Mouse (Mus musculus) hindbrain, embryonic 16.5 days (tissue): ENCODE measurements around the gene Hdac11. TPM values are rescaled to one million over a fixed set of nuclear protein-coding genes. Genes with fewer than 3 reads are reported as not detected.

Source experiments
- ATAC-seq: fragments of 200-750 bp; cut with Nextera tagmentation; 2 replicates; pipeline ENCODE4 v1.8.0; 2017; ENCODE audit warnings: moderate TSS enrichment, moderate library complexity
- H3K27ac ChIP-seq: fragments of 300-500 bp; sonication (generic); 2 replicates; pipeline ENCODE4 v1.5.1; 2014; ENCODE audit warnings: low read depth, mild to moderate bottlenecking, control low read depth, low read length, moderate library complexity
- H3K27me3 ChIP-seq: fragments of 300-500 bp; sonication (generic); replicated peaks from 2 replicates; pipeline ENCODE4 v1.6.1; 2014; ENCODE audit warnings: low read length; ENCODE audit not compliant: control insufficient read depth, insufficient read depth
- H3K36me3 ChIP-seq: fragments of 300-500 bp; sonication (generic); 2 replicates; pipeline ENCODE4 v1.6.1; 2014; ENCODE audit warnings: mild to moderate bottlenecking, low read length, moderate library complexity, mixed read lengths; ENCODE audit not compliant: control insufficient read depth, insufficient read depth
- H3K4me1 ChIP-seq: fragments of 300-500 bp; sonication (generic); 2 replicates; pipeline ENCODE4 v1.6.1; 2014; ENCODE audit warnings: low read depth, low read length; ENCODE audit not compliant: control insufficient read depth, insufficient read depth
- H3K4me2 ChIP-seq: fragments of 300-500 bp; sonication (generic); 2 replicates; pipeline ENCODE4 v1.6.1; 2014; ENCODE audit warnings: mild to moderate bottlenecking, low read length, control low read depth, moderate library complexity
- H3K4me3 ChIP-seq: fragments of 300-500 bp; sonication (generic); 2 replicates; pipeline ENCODE4 v1.5.1; 2014; ENCODE audit warnings: mild to moderate bottlenecking, low read length, control low read depth, moderate library complexity
- H3K9ac ChIP-seq: fragments of 300-500 bp; sonication (generic); 2 replicates; pipeline ENCODE4 v1.6.1; 2014; ENCODE audit warnings: low read depth, mild to moderate bottlenecking, control low read depth, low read length, moderate library complexity
- H3K9me3 ChIP-seq: fragments of 300-500 bp; sonication (generic); 2 replicates; pipeline ENCODE4 v1.6.1; 2014; ENCODE audit warnings: mild to moderate bottlenecking, low read length, moderate library complexity; ENCODE audit not compliant: control insufficient read depth
- WGBS: fragments of 180-500 bp; shearing (Covaris S2); extraction: QIAGEN DNeasy Blood & Tissue Kit; methylation state at CpG from one replicate; pipeline ENCODE4 v1.1.7; 2014; 5-methylcytosine and 5-hydroxymethylcytosine counted together
- polyA plus RNA-seq: library from polyadenylated mRNA; unstranded; fragments of >200 nt; fragmentation: Nextera tagmentation; extraction: Ambion mirVana; gene quantifications from 2 replicates; pipeline ENCODE4 v1.2.1, GENCODE M21; 2015

Hdac11 gene
- polyA plus RNA-seq, 1 experiment from 2014 or later = 53.5 TPM

GRCm38 (mm10) chr6:91186161-91186931, 29.9 kb downstream of the Hdac11 start:
- Histone ChIP-seq H3K9me3 (no peaks in the 10 kb centered on the region), H3K36me3 (no peaks in the 10 kb centered on the region), H3K4me1 (no peaks in the 10 kb centered on the region; the same call in 1 of the 2 replicates), H3K27ac (no peak overlapping the region), H3K9ac (no peak overlapping the region), H3K4me3 (no peak overlapping the region), H3K4me2 (no peak overlapping the region), H3K27me3 (no peaks in the 10 kb centered on the region)
- ATAC-seq = no peak
- WGBS = 55% methylated on average over 4 of the region's 4 CpGs

GRCm38 (mm10) chr6:91186934-91187333, 30.5 kb downstream of the Hdac11 start:
- Histone ChIP-seq H3K9me3 (no peaks in the 10 kb centered on the region), H3K36me3 (no peaks in the 10 kb centered on the region), H3K27me3 (no peaks in the 10 kb centered on the region), H3K4me2 (no peak overlapping the region), H3K9ac (no peak overlapping the region), H3K27ac (no peak overlapping the region), H3K4me3 (no peak overlapping the region), H3K4me1 (no peaks in the 10 kb centered on the region; the same call in 1 of the 2 replicates)
- peak; percentile 53; the same call in 1 of the 2 replicates for ATAC-seq
- 74% methylated on average over 6 of the region's 6 CpGs for WGBS

- Histone ChIP-seq H3K4me1 (no peaks in the 10 kb centered on the region; the same call in 1 of the 2 replicates), H3K4me2 (no peak overlapping the region), H3K4me3 (no peak overlapping the region)
Measured at GRCm38 (mm10) chr6:91187871-91188270, 31.4 kb downstream of the Hdac11 start.

GRCm38 (mm10) chr6:91189971-91190370, 33.5 kb downstream of the Hdac11 start:
- no peak overlapping the region for H3K4me3 ChIP-seq
- H3K9me3 ChIP-seq = no peaks in the 10 kb centered on the region
- H3K9ac ChIP-seq = no peak overlapping the region
- H3K36me3 ChIP-seq = no peaks in the 10 kb centered on the region
- no peak overlapping the region for H3K27ac ChIP-seq
- H3K4me1 ChIP-seq = no peaks in the 10 kb centered on the region; the same call in 1 of the 2 replicates
- WGBS = 88% methylated on average over 6 of the region's 6 CpGs
- no peak for ATAC-seq
- no peak overlapping the region for H3K4me2 ChIP-seq
- no peaks in the 10 kb centered on the region for H3K27me3 ChIP-seq

More at GRCm38 (mm10) chr6:91187871-91188270, 31.4 kb downstream of the Hdac11 start:
- Histone ChIP-seq H3K9me3 (no peaks in the 10 kb centered on the region), H3K27ac (no peak overlapping the region), H3K36me3 (no peaks in the 10 kb centered on the region), H3K27me3 (no peaks in the 10 kb centered on the region), H3K9ac (no peak overlapping the region)
- no peak for ATAC-seq
- WGBS = 74% methylated on average over 3 of the region's 3 CpGs

- 48% methylated on average over 2 of the region's 2 CpGs for WGBS
- no peaks in the 10 kb centered on the region for H3K27me3 ChIP-seq
- no peak overlapping the region for H3K9ac ChIP-seq
- H3K27ac ChIP-seq = no peak overlapping the region
- H3K36me3 ChIP-seq = no peaks in the 10 kb centered on the region
- no peaks in the 10 kb centered on the region; the same call in 1 of the 2 replicates for H3K4me1 ChIP-seq
- no peak for ATAC-seq
- H3K4me2 ChIP-seq = no peak overlapping the region
- H3K4me3 ChIP-seq = no peak overlapping the region
- no peaks in the 10 kb centered on the region for H3K9me3 ChIP-seq
Measured at GRCm38 (mm10) chr6:91191465-91191864, 35.0 kb downstream of the Hdac11 start.

- no peaks in the 10 kb centered on the region for H3K9me3 ChIP-seq
- ATAC-seq = no peak
- H3K36me3 ChIP-seq = no peaks in the 10 kb centered on the region
- no peaks in the 10 kb centered on the region for H3K27me3 ChIP-seq
- WGBS = 85% methylated on average over 3 of the region's 3 CpGs
- H3K27ac ChIP-seq = no peak overlapping the region
- no peak overlapping the region for H3K4me2 ChIP-seq
- H3K4me3 ChIP-seq = no peak overlapping the region
- H3K9ac ChIP-seq = no peak overlapping the region
- no peaks in the 10 kb centered on the region; the same call in 1 of the 2 replicates for H3K4me1 ChIP-seq
Measured at GRCm38 (mm10) chr6:91192421-91192820, 36.0 kb downstream of the Hdac11 start.

GRCm38 (mm10) chr6:91192851-91193545, 36.5 kb downstream of the Hdac11 start:
- no peaks in the 10 kb centered on the region for H3K9me3 ChIP-seq
- no peak overlapping the region for H3K4me2 ChIP-seq
- WGBS = 84% methylated on average over 1 of the region's 1 CpGs
- no peaks in the 10 kb centered on the region for H3K27me3 ChIP-seq
- no peak overlapping the region for H3K4me3 ChIP-seq
- ATAC-seq = no peak
- H3K9ac ChIP-seq = no peak overlapping the region
- H3K36me3 ChIP-seq = no peaks in the 10 kb centered on the region
- H3K4me1 ChIP-seq = no peaks in the 10 kb centered on the region; the same call in 1 of the 2 replicates
- no peak overlapping the region for H3K27ac ChIP-seq

- no peak overlapping the region for H3K4me3 ChIP-seq
- H3K27me3 ChIP-seq = no peaks in the 10 kb centered on the region
- WGBS = 65% methylated on average over 2 of the region's 2 CpGs
- H3K9ac ChIP-seq = no peak overlapping the region
- no peaks in the 10 kb centered on the region for H3K36me3 ChIP-seq
- no peak overlapping the region for H3K27ac ChIP-seq
- H3K4me2 ChIP-seq = no peak overlapping the region
- ATAC-seq = peak; percentile 30; the same call in 1 of the 2 replicates
- H3K4me1 ChIP-seq = peaks cover 7% of the 10 kb centered on the region
- H3K9me3 ChIP-seq = no peaks in the 10 kb centered on the region
Measured at GRCm38 (mm10) chr6:91198456-91198855, 42.0 kb downstream of the Hdac11 start.
